Mouse (Mus musculus) cerebellum, adult 18-20 months (tissue): ENCODE results near the gene Dlx6.

Experiments used
- DNase-seq, 2 experiments: peaks; one replicate each; pipeline ENCODE4 v3.0.0; 2021

The Dlx6 gene

GRCm38 (mm10) chr6:6860411-6861085 lies 2.6 kb upstream of the Dlx6 start:
- DNase-seq, result no peak

DNA sequence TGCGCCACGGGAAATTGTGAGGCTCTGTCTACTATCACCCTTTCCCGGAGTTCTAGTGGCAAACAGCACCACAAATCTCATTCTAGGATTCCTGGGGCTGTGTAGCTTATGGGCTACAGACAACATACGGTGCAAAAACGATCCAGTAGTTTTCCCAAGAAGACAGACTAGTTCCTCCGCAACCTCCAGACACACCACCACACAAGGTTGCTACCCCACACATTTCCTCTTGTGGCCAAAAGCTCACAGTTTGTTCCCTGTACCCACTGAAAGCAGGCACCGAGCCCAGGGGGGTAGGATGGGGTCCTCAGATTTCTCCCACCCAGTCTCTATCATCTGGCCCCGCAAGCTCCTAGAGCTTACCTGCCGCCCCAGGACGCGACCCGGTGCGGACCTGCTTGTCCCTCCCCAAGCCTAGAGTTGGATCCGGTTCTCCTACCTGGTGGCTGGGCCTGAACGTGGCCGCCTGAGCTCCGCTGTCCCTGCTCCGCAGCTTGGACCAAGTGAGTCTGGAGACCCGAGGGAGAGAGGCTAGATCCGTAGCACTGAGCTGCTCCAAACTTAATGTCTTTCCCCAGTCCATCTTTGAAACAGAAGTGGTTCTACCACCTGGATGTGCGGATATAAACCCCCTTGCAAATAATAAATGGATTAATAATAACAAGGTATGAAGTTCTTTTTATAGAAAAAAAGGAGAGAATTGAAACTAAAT lies 1.9 kb upstream of the Dlx6 start:
- DNase-seq, result no peak

DNA sequence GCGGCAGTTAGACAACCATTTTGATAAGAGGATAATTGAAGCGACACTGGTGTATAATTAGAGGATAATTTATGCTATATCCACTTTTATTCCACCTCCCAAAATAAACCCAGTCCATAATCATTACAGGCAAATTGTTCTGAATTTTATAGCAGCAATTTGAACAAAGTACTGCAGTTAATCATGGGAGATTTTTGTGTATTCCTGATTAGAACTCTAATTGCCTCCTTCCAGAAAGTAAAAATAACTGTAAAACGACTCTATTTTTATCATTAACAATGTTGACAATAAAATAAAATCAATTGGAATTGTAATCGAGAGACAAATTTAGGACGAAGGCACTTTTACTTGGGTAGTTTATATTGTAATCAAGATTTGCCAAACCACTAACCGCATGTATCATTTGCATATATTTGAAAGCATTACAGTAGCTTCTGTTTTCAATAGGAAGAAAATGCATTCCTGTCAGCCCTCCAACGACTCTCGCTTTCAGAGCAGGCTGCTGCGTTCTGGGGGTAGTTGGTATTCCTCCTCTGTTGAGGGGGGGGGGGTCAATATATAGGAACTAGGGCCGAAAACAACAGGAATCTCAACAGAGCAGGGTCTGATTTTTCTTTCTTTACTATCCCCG lies 1.2 kb upstream of the Dlx6 start:
- no peak for DNase-seq

GRCm38 (mm10) chr6:6862611-6863010 lies 523 bp upstream of the Dlx6 start:
- DNase-seq, result no peak

DNA sequence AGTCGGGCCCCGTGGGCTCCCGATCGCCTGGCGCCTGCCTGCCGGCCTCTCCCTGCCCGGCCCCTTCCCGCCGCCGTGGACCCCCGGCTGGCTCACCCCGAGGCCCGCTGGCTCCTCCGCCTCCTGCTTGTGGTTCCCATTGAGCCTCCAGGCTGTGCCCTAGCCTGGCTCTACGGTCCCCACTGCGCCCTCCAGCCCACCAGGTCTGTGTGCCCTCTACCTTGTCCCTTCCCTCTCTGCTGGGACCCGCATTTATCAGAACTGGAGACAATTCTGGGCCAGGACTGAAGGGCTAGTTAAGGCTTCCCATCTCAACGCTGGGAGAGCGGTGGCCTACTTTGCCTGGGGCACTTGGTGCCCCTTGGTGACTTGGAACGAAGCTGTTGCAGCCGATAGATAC lies 821 bp downstream of the Dlx6 start:
- DNase-seq, result no peak

GRCm38 (mm10) chr6:6864441-6865440 lies 1.6 kb downstream of the Dlx6 start:
- DNase-seq, result no peak

DNA sequence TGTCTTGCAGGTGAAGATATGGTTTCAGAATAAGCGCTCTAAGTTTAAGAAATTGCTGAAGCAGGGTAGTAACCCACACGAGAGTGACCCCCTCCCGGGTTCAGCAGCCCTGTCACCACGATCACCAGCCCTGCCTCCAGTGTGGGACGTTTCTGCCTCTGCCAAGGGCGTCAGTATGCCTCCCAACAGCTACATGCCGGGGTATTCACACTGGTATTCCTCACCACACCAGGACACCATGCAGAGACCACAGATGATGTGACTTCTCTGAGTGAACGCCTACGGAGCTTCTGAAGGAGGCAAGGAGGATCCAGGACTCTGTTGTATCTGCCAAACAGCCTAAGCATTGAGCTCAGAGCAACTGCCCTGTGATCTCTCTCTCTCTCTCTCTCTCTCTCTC lies 3.9 kb downstream of the Dlx6 start:
- DNase-seq, result no peak

- no peak for DNase-seq
Observed at GRCm38 (mm10) chr6:6869041-6869685, 6.0 kb downstream of the Dlx6 start.

GRCm38 (mm10) chr6:6869961-6870800 lies 7.0 kb downstream of the Dlx6 start:
- DNase-seq, result no peak

DNA sequence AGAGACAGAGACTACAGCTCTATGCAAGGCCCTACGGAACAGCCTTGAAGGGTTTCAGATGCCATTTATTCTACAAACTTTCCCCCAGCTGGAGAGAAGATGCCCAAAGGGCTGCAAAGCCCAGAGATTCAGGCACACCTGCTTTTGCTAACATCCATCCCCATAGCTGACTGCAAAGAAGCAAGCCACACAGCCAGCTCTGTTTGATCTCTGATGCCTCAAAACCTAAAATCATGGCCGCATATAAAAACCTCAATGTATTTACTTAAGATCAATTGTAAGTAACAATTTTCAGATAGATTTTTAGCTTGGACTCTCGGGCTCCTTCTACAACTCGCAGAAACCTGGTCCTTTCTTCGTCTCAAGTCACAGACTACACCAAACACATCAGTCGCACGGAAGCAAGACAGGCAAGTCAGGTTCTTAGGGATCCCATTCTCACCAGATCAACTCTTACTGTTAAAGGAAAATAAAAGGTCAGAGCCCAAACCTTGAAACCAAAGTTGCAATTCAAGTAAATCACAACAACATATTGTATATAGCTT lies 7.8 kb downstream of the Dlx6 start:
- no peak for DNase-seq

- no peak for DNase-seq
Observed at GRCm38 (mm10) chr6:6871692-6872091, 8.6 kb downstream of the Dlx6 start.

DNA sequence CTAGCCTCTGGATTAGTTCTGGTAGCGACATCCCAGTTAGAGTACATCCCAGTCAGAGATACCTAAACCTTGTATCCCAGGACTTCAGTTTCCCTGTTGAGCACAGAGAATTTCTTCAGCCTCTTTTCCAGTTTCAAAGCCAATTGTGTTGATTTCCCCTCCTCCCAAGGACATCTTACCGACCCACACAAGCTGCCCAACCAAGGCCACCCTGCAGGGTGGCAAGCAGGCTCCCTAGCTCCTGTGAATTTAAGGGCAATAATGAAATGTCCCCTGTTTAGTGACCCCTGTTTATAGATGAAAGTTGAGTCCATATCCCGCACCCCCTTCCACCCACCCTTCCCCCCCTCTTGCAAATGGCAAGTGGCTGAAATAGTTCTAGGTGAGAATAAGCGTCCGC lies 9.7 kb downstream of the Dlx6 start:
- no peak for DNase-seq

DNA sequence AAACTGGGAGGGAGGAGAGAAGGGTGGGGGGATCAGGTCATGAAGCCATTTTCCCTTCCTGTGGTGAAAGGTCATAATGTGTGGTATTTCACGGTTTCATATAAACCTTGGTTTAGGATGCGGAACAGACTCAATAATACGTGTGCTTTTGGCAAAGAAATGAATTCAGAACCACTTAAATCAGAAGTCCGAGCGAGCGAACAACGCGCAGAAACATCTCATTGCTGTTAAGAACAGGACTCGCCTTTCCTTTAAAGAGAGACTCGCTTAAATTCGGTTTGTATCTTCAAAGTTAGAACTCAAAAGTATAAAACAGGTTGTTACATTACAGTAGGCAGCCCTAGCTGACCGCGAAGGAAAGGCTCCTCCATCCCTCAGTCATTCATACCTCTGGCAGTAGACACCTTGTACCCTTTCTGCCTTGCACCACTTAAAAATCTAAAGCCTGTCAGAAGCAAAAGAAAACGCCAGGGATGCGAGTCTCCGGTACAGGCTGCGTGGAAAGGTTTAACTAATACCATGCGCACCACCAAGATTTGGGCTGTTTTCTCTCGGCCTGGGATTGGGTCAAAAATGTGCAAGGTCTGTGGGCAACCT lies 10.4 kb downstream of the Dlx6 start:
- no peak for DNase-seq

DNA sequence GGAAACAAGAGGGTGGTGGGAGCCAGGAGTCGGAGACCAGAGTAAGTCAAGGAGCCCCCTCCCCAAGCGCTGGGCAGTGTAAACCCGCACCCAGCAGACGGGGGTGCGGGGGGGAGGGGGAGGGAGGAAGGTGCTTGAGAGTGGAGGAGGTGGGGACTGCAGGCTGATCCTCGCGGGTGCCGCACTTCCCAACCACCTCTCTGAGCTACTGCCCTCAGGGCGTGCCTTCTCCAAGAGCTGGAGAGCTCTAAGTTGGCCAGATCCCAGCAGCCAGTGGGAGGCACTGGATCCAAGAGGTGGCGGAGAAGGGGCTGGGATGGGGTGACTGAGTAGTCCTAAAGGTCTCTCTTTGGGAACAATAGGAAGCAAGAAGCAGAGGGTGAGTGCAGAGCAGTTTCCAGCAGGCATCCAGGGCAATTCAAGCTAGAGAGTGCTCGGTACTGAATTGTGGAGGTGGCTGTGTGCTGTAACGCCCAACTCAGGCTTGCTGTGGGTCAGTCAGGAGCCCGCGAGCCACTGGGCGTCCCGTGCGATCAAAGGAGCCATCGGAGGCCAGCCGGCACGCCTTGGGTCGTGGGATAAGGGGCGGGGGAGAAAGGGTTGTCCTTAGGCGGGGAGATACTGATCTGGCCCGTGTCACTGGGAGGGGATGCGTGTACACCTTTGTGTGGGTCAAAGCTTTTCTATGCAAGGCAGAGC lies 11.1 kb downstream of the Dlx6 start:
- no peak for DNase-seq

- DNase-seq, result no peak
Observed at GRCm38 (mm10) chr6:6875136-6875535, 12.0 kb downstream of the Dlx6 start.

- DNase-seq, result no peak
Observed at GRCm38 (mm10) chr6:6875676-6876075, 12.5 kb downstream of the Dlx6 start.

- DNase-seq, result no peak
Observed at GRCm38 (mm10) chr6:6876231-6876630, 13.1 kb downstream of the Dlx6 start.

- DNase-seq, result no peak
Observed at GRCm38 (mm10) chr6:6876731-6877130, 13.6 kb downstream of the Dlx6 start.

DNA sequence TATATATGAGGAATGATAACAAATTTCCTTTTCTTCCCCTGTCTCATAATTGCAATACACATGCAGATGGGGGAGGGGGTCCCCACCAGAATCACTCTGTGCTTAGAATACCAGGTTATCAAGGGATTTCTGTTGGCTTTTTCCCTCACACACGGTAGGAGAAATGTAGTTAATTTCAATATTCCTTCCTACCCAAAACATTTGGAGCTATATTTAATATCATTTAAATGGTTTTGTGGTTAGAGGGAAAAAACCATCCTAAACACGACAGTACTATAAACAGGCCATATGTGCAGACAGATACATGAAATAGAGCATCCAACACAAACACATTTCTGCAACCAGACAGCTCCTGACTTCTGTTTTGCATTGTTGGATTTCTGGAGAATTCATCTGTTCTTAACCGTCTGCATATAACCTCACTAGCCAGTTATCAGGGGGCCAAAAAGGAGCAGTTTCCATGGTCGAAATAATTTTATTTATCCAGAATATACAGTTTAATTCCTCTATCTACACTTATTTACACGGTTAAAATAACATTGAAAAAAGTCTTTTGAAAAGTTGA lies 14.3 kb downstream of the Dlx6 start:
- no peak for DNase-seq
